Mouse (Mus musculus) heart, postnatal 4 days (tissue): ENCODE data around the gene T2. TPM values are rescaled to one million over a fixed set of nuclear protein-coding genes. Genes with fewer than 3 reads are reported as not detected.

ENCODE experiments used
- DNase-seq: peaks from one replicate; pipeline ENCODE4 v3.0.0; 2021
- total RNA-seq, 2 experiments: library from RNA; stranded (reverse); gene quantifications; 2 replicates each; pipeline ENCODE4 v1.2.3; 2021

The T2 gene
- total RNA-seq, 2 experiments from 2014 or later = 0.48 to 0.56 TPM

GRCm38 (mm10) chr17:8420739-8421138, 64.9 kb downstream of the T2 start:
- DNase-seq = no peak

GRCm38 (mm10) chr17:8421517-8421916, 65.7 kb downstream of the T2 start:
- DNase-seq = no peak

GRCm38 (mm10) chr17:8423283-8423682, 67.5 kb downstream of the T2 start:
- DNase-seq = peak; percentile 60

- DNase-seq = no peak
Measured at GRCm38 (mm10) chr17:8429436-8429835, 73.6 kb downstream of the T2 start.

DNA sequence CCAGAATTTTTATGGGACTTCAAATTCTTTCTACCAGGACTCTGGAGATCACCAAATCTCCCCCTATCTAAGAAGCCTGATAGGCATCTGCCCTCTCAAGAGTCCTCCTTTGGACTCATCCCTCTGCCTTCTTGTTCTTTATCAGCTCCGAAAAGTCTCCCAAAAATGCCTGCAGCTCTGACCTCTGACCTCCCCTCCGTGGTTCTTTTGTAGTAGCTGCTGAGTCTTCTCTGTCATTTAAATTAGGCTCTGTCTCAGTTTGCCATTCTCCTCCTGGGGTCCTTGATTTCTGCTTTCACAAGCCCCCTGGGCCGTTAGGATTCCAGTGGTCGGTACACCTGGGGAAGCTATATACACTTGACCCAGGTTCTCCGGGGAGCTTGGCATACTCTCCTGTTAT, 74.1 kb downstream of the T2 start:
- DNase-seq = no peak

DNA sequence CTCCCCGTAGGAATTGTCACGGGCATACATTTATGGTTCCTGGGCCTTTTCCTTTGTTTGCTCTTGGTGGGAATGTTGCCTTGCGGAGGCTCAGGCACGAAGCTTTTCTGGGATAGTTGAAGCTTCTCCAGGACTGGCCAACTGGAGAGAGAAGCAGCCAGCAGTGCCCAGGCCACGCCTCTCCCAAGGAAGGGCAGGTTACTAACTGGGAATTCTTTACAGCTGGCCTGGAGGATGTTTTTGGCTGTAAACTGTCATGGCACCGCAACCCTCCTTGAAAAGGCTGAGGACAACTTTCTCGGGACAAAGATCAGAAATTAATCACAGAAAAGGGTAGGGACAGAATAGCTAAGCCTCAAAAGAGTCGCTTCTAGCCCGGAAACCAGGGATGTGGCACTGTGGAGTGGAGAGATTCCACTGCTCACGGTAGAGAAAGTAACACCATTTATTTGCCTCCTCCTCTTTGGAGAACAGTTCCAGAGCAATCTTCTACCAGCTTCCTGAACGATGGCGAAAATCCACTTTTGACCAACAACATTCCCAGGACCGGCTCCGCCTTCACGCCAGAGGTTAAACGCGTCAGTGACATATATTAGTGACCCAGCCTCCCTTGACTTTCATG, 76.5 kb downstream of the T2 start:
- no peak for DNase-seq

DNA sequence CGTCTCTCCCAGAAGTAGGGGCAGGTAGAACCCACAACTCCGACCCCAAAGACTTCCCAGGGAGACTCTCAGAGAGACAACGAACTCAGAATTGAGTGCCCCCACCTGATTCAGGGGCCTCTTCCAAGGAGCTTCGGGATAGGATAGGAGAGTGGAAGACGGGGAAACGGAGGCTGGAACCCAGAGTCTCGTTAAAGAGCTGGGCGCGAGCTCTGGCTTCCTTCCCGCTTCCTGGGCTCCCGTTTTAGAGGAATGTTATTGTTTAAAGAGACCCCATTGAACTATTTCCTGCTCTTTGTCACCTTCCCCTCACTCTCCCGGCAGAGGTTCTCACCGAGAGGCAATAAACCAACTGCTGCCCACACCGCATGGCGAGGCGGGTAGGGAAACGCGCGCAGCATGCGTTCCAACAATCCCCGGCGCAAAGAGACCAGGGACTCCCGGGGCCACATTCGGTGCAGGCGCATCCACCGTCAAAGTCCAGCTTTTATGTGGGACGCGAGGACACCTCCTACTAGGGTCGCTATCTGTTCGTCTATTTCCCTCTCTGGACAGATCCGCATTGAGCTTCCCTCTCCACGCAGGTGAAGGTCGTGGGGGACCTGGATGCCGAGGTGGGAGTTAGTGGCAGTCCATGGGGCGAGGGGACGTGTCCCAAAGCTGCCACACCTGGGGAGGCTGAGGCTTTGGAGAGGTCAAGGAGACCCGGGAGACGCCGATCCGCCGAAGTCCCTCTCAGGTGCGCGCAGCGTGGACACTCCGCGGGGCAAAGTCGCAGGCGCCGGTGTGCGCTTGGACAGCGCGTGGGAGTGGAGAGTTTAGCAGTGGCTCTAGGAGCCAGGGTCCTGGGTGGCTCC, 77.6 kb downstream of the T2 start:
- no peak for DNase-seq

- no peak for DNase-seq
Measured at GRCm38 (mm10) chr17:8433978-8434960, 78.5 kb downstream of the T2 start, which contains the start of gene T. Gene T, plus strand, starts transcription at chr17:8434423.

DNA sequence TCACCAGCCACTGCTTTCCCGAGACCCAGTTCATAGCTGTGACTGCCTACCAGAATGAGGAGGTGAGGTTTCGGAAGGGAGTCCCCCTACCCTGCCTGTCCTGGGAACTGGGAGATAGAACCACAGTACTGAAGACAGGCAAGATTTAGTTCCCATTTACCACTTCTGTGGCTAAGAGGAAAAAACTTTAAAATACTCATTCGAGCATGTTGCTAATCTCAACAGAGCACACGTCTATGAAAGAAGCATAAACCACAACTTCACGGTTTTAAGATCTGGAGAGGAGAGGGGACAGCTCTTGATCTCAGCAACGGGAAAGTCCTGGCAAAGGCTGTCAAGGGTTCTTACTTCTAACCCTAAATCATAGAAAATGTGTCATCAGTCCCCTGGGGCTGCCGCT, 80.4 kb downstream of the T2 start:
- DNase-seq = no peak

DNA sequence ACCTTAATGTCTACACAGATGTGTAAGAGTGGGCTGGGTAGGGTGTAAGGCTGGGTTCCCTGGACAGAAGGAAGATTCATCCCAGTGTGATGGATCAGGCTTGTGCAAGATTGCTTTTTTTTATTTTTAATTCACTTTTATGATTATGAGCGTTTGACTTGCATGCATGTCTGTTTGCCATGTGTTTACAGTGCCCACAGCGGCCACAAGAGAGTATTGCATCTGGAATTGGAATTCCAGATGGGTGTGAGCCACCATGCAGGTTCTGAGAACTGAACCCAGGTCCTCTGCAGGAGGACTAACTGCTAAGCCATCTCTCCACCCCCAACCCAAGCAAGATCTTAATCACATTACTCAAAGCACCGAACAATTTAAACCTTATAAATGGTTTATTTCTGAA, 88.3 kb downstream of the T2 start:
- no peak for DNase-seq

GRCm38 (mm10) chr17:8447676-8448192, 91.9 kb downstream of the T2 start:
- DNase-seq = no peak

GRCm38 (mm10) chr17:8448324-8448723, 92.5 kb downstream of the T2 start:
- no peak for DNase-seq

- DNase-seq = no peak
Measured at GRCm38 (mm10) chr17:8455196-8455595, 99.4 kb downstream of the T2 start.

GRCm38 (mm10) chr17:8455601-8456000, 99.8 kb downstream of the T2 start:
- no peak for DNase-seq

DNA sequence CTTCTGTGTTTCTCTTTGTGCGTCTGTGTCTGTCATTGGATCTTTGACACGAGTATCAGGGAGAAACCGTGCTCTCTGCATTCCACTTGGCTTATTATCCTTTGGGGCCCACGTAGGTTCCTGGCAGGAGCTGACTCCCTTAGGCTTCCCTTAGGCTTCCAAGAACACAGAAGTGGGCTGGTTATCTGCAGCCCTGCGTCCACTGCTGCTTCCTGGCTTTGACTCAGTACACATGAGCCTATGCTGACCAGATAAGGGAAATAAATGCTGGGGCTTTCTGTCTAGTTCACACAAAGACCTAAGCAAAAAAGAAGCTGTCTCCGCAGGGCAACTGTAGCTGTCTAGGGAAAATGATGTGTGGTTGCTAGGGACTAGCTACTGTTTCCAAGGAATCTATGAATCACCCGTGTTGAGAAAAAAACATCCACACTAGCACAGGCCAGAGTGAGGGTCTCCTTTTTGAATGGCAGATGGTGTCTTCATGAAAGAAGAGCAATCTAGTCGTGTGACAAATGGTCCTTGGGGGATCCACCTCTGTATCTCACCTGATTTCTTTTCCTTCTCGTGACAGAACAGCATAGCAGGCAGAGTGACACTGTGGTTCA, 101.2 kb downstream of the T2 start:
- DNase-seq = peak; percentile 34

DNA sequence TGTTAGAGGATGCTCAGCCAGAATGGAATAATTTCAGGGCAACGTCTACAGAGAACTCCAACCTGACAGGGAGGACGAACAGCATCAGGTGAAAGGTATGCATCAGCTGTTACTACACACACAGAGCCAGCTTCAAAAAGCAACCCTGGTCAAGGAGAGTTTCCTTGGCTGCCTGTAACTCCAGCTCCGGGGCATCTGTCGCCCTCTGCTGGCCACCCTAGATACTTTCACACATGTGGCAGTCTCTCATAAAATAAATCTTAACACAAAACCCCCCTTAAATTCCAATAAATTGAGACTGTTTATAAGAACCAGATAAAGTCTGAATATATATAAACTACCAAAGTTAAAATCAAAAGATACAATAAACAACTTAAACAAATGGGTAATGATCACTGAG, 105.8 kb downstream of the T2 start:
- DNase-seq = peak; percentile 67

GRCm38 (mm10) chr17:8463482-8464128, 107.8 kb downstream of the T2 start:
- peak; percentile 76 for DNase-seq

DNA sequence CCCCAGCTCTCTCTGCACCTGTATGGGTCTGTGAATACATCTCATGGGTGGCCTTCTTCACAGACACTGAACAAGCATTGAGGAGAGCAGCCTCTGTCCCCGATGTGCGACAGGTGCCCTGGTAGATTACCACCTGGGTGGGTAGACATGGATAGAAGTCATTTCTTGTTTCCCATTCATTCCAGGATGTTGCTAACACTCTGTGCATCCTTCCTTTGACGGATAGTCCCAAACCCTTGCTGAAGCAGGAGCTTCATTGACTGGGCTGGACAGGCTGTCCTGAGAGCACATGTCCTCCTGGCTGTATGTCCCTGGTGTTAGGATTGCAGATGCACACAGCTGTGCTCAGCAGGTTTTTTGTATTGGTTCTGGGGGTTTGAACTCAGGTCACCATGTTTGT, 112.0 kb downstream of the T2 start:
- DNase-seq = no peak

DNA sequence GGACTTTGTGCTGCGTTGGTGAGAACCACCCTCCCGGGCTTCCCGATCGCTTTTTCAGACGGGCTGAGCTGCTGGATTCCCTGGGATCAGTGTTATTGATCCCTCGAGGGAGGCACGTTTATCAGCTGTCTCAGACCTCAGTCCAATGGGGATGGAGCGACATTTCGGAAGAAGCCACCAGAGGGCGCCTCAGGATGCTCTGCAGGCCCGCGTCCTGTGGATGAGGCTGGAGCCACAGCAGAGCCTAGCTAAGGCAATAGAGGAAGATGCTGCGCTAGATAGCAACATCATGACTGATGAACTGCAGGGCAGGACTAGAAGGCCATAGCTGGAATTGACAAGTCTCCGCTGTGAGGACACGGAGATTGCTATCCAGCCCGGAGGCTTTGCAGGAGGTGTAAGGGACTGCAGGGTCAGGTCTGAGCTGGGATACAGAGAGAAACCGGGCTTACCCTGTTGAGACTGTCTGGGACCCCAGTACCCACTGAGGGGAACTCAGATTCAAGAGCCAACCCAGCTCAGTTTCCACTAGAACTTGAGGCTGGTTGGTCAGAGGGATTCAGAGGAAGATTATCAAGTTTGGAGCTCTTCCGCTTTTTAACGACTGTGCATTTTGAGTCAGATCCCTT, 113.0 kb downstream of the T2 start:
- DNase-seq = peak; percentile 87
